Mouse (Mus musculus): Measurements from ENCODE around the gene Kcnq2. TPM values are rescaled to one million over a fixed set of nuclear protein-coding genes. Genes with fewer than 3 reads are reported as not detected.

Kcnq2 gene
- total and polyA plus RNA-seq, 3 experiments, result 0.04 TPM; not detected in 2

DNA sequence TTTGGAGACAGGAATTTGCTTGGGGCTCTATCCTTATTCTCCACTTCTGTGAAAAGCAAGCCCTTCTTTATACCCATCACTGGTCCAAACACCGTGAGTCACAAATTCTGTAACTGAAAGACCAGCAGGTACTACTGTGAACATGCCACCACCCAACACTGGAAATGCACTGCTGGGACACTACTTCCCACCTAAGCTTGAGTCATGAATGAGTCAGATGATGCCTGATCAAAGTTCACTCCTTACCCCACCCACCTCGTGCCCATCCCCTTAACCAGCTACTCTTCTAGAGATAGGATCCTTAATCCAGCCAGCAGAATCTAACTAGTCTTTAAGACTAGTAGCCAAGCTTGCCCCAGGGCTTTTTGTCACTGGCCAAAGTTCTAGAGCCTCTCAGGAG is 35.0 kb downstream of the Kcnq2 start:
- H3K4me1 ChIP-seq (ENCODE audit: control insufficient read depth in 1 of 2, insufficient read depth in 2 of 2), result no peaks in the 10 kb centered on the region
- TF ChIP-seq RAD21 (IDR thresholded peaks at IDR 0.05; ENCODE audit: low read depth, low read length), result no peak
- TF ChIP-seq PAX5 (IDR thresholded peaks at IDR 0.05; ENCODE audit: low read length), result no peak
- no peak for TF ChIP-seq POLR2A (IDR thresholded peaks at IDR 0.05; ENCODE audit: low read depth, low read length)
- no peak for TF ChIP-seq GABPA (IDR thresholded peaks at IDR 0.05; ENCODE audit: insufficient replicate concordance, low read depth, low read length)
- TF ChIP-seq KAT2A (IDR thresholded peaks at IDR 0.05; ENCODE audit: insufficient replicate concordance, low read length), result no peak
- no peak for TF ChIP-seq MEF2A (IDR thresholded peaks at IDR 0.05; ENCODE audit: borderline replicate concordance, low read depth, low read length)
- no peak for TF ChIP-seq RCOR1 (conservative IDR thresholded peaks at IDR 0.05; ENCODE audit: low read depth, low read length)
- TF ChIP-seq MXI1 (IDR thresholded peaks at IDR 0.05; ENCODE audit: low read depth, low read length), result no peak
- TF ChIP-seq ELF1 (IDR thresholded peaks at IDR 0.05; ENCODE audit: low read depth, low read length), result no peak
- TF ChIP-seq SMC3 (IDR thresholded peaks at IDR 0.05; ENCODE audit: low read depth, low read length), result no peak
- no peak for TF ChIP-seq CHD2 (IDR thresholded peaks at IDR 0.05; ENCODE audit: low read length)
- TF ChIP-seq NRF1 (IDR thresholded peaks at IDR 0.05; ENCODE audit: low read depth, low read length), result no peak
- TF ChIP-seq IRF4 (IDR thresholded peaks at IDR 0.05; ENCODE audit: low read depth, low read length), result no peak
- no peak for TF ChIP-seq MAX (IDR thresholded peaks at IDR 0.05; ENCODE audit: low read length)
- TF ChIP-seq CHD1 (IDR thresholded peaks at IDR 0.05; ENCODE audit: low read depth, low read length), result no peak
- no peaks in the 10 kb centered on the region for H3K36me3 ChIP-seq (replicated peaks in 1 of 2; ENCODE audit: control insufficient read depth in 1 of 2, insufficient read depth in 1 of 2, low read length in 1 of 2)
- dilution Hi-C loops (cut with MboI; ENCODE audit: extremely low pct_ligation_motif_present, extremely low pct_unique_long_range_greater_than_20kb, low sequenced_read_pairs) (no loop called here), in situ Hi-C loops (cut with MboI; ENCODE audit: low pct_ligation_motif_present, low pct_unique_long_range_greater_than_20kb, low sequenced_read_pairs) (no loop called here)
- no peak overlapping the region for H3K4me3 ChIP-seq (replicated peaks in 1 of 3; ENCODE audit: low read depth in 2 of 3, low read length in 2 of 3, poor library complexity in 1 of 3)
- no peaks in the 10 kb centered on the region for H3K9me3 ChIP-seq (replicated peaks; ENCODE audit: low read length)
- peaks cover 96% of the 10 kb centered on the region for H3K27me3 ChIP-seq (replicated peaks)
- no peak for DNase-seq (ENCODE audit: extremely low read depth)
- no peak overlapping the region for H3K4me2 ChIP-seq (ENCODE audit: insufficient read depth, low read depth, poor library complexity, severe bottlenecking)
- H3K9ac ChIP-seq (ENCODE audit: insufficient read depth, low read depth), result no peak overlapping the region
- no peaks in the 10 kb centered on the region for H3K79me2 ChIP-seq (replicated peaks; ENCODE audit: control insufficient read depth, extremely low read depth, insufficient read depth, poor library complexity, severe bottlenecking)
- H3K27ac ChIP-seq (ENCODE audit: insufficient read depth, low read depth), result no peak overlapping the region

GRCm38 (mm10) chr2:181090123-181090522 is 45.0 kb downstream of the Kcnq2 start:
- TF ChIP-seq SIN3A (IDR thresholded peaks at IDR 0.05; ENCODE audit: low read length) (no peak), BHLHE40 (IDR thresholded peaks at IDR 0.05; ENCODE audit: low read depth, low read length) (no peak), ZKSCAN1 (IDR thresholded peaks at IDR 0.05; ENCODE audit: borderline replicate concordance, low read depth, low read length) (no peak), EP300 (IDR thresholded peaks at IDR 0.05; ENCODE audit: low read length) (no peak), NRF1 (IDR thresholded peaks at IDR 0.05; ENCODE audit: low read depth, low read length) (no peak), CTCF (conservative IDR thresholded peaks at IDR 0.05 in 1 of 2, IDR thresholded peaks at IDR 0.05 in 1 of 2; ENCODE audit: low read depth in 2 of 2, low read length in 2 of 2) (no peak), MAX (IDR thresholded peaks at IDR 0.05; ENCODE audit: low read length) (no peak), TCF12 (IDR thresholded peaks at IDR 0.05; ENCODE audit: low read depth, low read length) (no peak), UBTF (IDR thresholded peaks at IDR 0.05; ENCODE audit: low read depth, low read length) (no peak), MYC (IDR thresholded peaks at IDR 0.05; ENCODE audit: low read depth, low read length) (no peak), HCFC1 (IDR thresholded peaks at IDR 0.05; ENCODE audit: low read depth, low read length) (no peak), MAFK (IDR thresholded peaks at IDR 0.05; ENCODE audit: insufficient replicate concordance, low read length) (no peak), ZNF384 (IDR thresholded peaks at IDR 0.05; ENCODE audit: low read depth, low read length) (no peak), CHD2 (IDR thresholded peaks at IDR 0.05; ENCODE audit: low read length) (no peak), ZMIZ1 (IDR thresholded peaks at IDR 0.05; ENCODE audit: low read depth, low read length) (no peak), RCOR1 (conservative IDR thresholded peaks at IDR 0.05; ENCODE audit: low read depth, low read length) (no peak), JUN (IDR thresholded peaks at IDR 0.05; ENCODE audit: insufficient read depth, low read depth, low read length) (no peak)
- H3K79me2 ChIP-seq (replicated peaks; ENCODE audit: control insufficient read depth, extremely low read depth, insufficient read depth, poor library complexity, severe bottlenecking), result no peaks in the 10 kb centered on the region
- H3K4me1 ChIP-seq (ENCODE audit: control insufficient read depth in 1 of 2, insufficient read depth in 2 of 2), result peaks cover 7 to 28% of the 10 kb centered on the region in 2 experiments; a peak in 3 of 4 replicates
- H3K9me3 ChIP-seq (replicated peaks; ENCODE audit: low read length), result no peaks in the 10 kb centered on the region
- dilution Hi-C loops (cut with MboI; ENCODE audit: extremely low pct_ligation_motif_present, extremely low pct_unique_long_range_greater_than_20kb, low sequenced_read_pairs), result no loop called here
- DNase-seq (ENCODE audit: extremely low read depth), result no peak
- H3K27me3 ChIP-seq (replicated peaks), result peaks cover 34% of the 10 kb centered on the region
- no peak overlapping the region for H3K27ac ChIP-seq (ENCODE audit: insufficient read depth, low read depth)
- no peaks in the 10 kb centered on the region for H3K36me3 ChIP-seq (replicated peaks in 1 of 2; ENCODE audit: control insufficient read depth in 1 of 2, insufficient read depth in 1 of 2, low read length in 1 of 2)
- in situ Hi-C loops (cut with MboI; ENCODE audit: low pct_ligation_motif_present, low pct_unique_long_range_greater_than_20kb, low sequenced_read_pairs), result no loop called here
- no peak overlapping the region for H3K4me3 ChIP-seq (replicated peaks in 1 of 3; ENCODE audit: low read depth in 2 of 3, low read length in 2 of 3, poor library complexity in 1 of 3)
- no peak overlapping the region for H3K4me2 ChIP-seq (ENCODE audit: insufficient read depth, low read depth, poor library complexity, severe bottlenecking)
- H3K9ac ChIP-seq (ENCODE audit: insufficient read depth, low read depth), result no peak overlapping the region

Measured in CH12.LX (cell line).